Mouse (Mus musculus) heart, postnatal 0 days (tissue): ENCODE data around the gene Cfap54.

Experiments used
- CTCF ChIP-seq: IDR thresholded peaks from 2 replicates; pipeline ENCODE4 v1.5.1; 2016; ENCODE audit warnings: antibody characterized with exemption, control low read depth, low read depth
- EP300 ChIP-seq: IDR thresholded peaks from 2 replicates; pipeline ENCODE4 v1.6.1; 2016; ENCODE audit warnings: antibody characterized with exemption, low read depth

DNA sequence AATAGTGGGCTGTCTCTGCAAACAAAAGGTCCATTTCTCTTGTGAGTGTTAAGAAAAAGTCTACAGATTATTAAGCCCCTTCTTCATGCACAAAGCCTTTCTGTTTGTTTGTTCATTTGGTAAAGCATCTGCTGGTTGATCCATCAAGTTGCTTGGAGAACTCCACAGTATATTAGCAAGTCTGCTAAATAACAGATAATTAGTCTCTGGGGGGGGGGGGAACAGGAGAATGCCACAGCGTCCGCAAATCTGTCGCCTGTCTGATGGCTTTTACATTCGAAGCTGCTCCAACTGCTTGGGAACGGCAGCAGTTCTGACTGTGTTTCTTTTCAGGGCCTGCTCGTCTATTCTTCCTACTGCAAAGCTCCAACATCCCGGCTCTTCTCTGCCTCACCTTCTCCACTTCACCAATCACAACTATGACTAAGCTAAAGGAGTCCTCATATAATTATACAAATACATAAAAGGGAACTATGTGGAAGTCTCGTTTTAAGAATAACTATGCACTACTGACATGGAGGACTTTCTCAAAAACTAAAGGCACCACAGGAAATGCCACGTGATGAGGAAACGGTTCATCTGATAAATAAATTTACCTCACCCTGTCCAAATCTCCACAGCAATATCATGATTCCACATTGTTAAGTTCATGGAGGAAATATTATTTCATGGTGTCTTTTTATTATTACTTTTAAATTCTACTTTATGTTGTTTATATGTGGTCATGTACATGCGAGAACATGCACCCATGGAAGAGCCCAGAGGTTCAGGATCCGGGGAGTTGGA lies 41.2 kb upstream of the Cfap54 start:
- no peak for TF ChIP-seq CTCF
- no peak for TF ChIP-seq EP300
